Mouse (Mus musculus): Measurements from ENCODE around the gene Chrdl2.

The Chrdl2 gene

DNA sequence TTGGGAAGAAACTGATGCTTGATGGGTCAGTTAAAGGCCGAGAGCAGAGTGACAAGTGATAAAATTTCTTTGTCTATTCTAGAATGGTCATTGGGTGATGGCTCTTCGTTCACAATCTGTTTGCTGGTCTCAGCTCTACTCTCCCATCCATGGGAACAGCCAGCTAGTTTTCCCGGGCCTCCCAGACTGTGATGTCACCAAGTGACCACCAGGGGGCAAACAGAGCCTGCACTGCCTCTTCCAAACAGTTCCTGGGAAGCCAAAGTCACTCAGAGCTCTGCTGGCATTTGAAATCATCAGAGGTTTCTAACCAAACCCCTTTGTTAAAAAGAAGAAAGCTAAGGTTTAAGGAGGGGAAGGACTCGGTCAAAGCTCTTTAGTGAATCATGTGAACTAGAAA, 17.2 kb upstream of the Chrdl2 start:
- DNase-seq, result peak; percentile 93

DNA sequence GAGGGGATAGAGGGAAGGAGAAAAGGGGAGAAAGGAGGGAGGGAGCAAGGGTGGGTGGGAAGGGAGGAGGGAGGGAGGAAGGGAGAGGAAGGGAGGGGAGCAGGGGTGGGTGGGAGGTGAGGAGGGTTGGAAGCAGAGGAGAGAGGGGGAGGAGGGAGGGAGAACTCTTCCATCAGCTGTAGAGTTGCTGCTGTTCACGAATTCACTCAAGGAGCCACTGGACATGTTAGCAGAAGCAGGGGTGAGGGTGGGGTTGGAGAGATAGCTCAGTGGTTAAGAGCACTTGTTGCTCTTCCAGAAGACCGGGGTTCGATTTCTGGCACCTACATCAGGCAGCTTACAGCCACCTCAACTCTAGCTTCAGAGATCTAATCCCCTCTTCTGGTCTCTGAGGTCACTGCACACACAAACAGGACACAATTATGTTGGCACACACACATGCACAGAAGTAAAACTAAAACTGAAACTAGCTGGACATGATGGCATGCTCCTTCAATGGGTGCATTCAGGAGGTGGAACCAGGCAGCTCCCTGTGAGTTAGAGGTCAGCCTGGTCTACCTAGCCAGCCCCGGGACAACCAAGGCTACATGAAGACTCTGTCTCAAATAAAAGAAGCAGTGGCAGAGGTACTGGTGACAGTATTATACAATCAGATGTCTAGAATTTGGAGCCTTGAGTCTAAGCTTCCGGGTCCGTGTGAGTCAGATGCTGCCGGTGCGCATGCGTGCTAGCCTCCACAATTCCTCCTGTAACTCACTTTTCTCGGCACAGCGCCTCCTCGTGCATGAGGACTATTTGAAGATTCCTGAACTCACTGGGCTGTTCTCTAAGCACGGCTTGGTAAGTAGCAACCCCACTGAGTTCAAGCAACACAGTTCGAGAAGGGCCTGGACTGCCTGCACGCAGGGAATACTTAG, 15.9 kb upstream of the Chrdl2 start:
- peak; percentile 72 for DNase-seq

DNA sequence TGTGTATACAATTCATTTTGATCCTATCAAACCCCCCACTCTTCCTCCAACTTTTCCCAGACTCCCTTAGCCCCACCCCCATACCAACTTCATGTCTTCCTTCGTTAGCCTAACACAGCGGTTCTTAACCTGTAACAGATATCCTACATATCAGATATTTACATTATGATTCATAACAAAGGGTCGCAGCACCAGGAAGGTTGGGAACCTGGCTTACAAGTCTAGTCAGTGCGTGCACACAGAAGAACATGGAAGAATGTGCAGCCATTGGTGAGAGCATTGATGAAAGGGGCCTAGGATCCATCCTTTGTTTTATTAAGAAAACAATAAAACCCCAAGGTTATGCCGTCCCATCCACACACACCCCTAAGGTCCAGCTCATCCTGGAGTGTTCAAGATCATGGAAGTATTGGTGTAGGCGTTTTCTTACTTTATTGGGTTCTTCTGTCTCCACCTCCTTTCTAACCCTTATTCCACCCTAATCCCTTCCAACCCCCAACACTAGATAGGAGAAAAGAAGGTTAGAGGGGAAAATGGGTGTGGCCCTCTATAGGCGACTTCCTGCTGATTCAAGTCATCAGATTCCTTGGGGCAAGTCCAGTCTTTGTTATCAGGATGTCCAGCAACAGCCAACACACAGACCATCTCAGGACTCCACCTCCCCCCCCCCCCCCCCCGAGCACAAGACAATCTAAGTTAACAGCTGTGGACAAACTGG, 14.8 kb upstream of the Chrdl2 start:
- peak; percentile 69 for DNase-seq

DNA sequence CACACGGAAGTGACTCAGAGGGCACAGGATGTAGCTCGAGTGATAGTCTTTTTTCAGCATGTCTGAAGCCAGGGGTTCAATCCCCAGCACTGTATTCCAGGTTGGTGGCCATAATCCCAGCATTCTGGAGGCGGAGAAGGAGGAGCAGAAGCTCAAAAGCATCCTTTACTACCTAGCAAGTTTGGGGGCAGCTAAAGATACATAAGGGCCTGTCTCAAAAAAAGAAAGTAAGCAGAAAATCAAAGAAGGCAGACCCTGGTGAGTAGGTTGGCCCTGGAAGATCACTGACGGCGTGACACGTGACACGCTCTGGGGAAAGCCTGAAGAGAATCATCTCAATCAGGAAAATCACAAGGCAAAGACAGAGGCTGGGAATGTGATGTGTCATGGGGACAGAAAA, 12.8 kb upstream of the Chrdl2 start:
- peak; percentile 61 for DNase-seq

DNA sequence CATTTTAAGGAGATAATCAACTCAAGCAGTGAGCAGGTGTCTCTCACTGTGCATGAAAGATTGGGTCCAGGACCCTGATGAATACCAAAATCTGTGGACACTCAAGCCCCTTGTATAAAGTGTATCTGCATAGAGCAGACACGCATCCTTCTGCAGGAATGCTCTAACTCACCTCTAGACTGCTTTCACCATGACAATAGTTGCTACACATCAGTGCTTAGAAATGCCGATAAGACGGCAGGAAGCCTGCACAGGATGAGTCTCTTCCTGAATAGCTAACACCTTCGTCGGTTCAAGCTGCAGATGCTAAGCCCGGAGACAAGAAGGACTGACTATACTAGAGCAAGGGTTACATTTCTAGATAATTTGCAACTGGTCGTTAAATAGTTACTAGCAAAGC, 10.8 kb upstream of the Chrdl2 start:
- DNase-seq, result no peak

DNA sequence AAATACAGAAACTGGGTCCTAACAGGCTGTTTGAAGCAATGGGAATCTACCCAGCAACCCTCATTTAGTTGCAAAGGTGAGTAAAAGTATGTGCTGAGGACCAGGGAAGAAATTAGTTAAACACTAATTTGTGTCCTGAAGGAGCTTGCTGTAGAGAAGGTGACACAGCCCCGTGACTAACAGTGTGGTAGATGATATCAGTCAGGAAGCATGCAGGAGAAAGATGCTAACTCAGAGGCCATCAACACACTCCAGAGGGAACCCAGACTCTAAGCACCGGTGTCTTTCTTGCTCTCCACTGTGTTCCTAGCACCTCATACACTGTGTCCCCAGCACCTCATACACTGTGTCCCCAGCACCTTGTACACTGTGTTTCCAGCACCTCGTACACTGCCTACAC, 7.3 kb upstream of the Chrdl2 start:
- DNase-seq, result no peak

DNA sequence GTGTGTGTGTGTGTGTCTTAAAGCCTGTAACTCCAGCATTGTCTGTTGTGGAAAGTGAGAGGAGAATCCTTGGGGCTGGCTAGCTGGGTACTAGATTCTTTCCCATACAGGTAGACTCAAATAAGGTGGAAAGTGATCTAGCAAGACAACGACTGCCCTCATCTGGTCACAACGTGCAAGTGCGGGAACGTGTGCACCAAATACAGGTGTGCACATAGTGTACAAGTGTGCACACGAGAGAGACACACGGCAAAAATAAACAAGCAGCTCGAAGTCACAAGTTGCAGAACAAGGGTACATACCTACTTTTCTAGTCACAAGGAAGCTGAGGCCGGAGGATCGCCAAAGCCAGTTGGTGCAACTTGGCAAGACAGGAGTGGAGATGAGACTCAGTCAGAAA, 2.2 kb upstream of the Chrdl2 start:
- DNase-seq, result no peak

DNA sequence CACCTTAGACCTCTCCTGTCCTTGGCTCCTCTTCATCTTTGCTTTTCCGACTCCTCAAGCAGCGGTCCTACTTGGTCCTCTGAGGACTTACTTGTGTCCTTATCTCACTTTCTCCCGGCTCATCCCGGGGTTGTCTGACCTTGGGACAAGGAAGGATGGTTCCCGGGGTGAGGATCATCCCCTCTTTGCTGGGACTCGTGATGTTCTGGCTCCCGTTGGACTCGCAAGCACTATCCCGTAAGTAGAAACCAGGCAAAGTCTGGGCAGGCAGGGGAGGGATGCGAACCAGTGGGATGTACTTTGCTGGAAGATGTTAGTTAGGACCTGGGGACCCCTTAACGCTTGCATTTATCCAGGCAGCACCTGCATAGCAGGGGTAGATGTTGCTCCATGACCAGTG, 439 bp downstream of the Chrdl2 start:
- no peak for DNase-seq

DNA sequence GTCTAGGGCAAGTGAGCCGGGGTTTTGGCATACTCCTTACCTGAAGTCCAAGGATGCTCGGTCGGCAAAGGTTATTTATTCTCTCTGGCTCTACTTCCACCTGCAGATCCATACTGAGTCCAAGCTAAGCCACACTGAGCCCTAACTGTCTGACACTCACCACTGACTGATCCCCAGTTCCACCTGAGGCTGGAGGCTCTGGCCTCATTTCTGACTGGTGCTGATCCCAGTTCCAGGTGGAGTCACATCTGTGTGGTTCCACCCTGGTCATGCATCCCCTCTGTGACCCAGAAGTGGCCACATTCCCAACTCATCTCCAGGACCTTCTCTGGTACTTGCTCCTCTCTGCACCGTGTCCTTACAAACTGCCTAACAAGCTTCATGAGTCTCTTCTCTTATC, 2.8 kb downstream of the Chrdl2 start:
- DNase-seq, result no peak

DNA sequence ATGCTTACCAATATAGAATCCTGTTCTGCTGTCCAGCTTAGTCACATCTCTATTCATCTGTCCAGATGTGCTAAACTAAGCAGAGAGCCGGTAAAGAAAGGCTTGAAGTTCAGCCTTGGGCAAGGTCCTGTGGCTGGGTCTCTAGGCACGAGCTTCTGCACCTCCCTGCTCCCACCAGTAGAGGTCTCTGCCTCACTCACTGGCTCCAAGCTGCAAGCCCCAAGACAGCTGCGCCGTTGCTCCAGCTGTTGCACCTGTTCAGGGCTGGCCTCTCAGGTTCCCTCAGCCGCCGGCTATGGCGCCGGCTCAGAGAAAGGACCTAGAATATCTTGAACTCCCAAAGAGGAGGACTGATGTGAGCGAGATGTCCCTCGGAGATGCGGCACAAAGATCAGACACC, 3.7 kb downstream of the Chrdl2 start:
- peak; percentile 93 for DNase-seq

DNA sequence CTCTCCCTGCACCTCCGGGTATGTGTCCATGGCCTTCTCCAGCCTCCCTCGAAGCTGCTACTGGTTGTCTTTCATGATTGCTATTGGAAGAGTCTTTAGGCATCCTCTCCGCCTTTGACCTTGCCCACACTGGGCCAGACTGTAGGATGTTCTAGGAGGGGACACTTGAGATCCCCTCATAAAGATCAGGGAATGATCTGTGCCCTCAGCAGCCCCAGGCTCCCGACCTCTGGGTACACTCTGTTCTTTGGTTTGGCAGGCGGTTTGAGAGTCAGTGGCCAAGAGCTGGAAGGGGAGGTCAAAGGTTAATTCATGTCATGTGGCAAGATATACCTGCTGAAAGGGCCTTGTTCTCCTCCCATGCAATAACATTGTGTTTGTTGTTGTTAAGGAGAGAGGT, 4.7 kb downstream of the Chrdl2 start:
- DNase-seq, result peak; percentile 92

DNA sequence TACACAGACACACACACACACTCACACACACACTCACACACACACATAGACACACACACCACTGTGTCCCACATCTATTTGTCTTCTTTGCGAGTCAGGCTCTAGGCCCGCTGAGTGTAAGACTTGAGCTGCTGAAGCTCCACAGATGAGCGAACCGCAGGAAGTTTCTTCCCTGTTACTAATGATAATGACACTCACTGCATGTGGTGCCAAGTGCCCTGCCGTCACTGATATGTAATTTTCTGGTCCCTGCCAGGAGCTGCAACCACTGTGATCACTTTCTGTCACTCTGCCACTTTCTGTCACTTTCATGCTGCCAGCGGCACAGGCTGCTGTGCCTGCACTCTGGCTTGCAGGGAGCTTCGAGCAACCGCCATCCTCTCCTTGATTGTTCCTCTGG, 6.1 kb downstream of the Chrdl2 start:
- no peak for DNase-seq

DNA sequence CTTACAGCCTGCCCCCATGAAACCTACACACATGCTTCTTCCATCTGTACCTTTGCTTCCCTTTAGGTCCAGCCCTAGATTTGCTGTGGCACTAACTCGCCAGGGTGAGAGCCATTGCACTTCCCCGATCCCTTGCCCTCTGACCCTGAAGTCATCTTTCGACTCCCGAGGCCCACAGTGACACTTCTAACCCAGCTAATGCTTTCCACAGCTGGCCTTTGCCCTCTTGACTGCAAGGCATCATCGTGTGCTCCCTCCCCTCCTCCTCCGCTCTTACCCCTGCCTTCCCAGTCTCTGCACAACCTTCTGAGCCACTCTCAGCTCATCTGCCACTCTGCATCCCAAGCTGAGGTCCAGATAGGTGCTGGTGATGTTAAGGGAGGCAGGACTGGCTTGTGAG, 6.5 kb downstream of the Chrdl2 start:
- DNase-seq, result no peak

DNA sequence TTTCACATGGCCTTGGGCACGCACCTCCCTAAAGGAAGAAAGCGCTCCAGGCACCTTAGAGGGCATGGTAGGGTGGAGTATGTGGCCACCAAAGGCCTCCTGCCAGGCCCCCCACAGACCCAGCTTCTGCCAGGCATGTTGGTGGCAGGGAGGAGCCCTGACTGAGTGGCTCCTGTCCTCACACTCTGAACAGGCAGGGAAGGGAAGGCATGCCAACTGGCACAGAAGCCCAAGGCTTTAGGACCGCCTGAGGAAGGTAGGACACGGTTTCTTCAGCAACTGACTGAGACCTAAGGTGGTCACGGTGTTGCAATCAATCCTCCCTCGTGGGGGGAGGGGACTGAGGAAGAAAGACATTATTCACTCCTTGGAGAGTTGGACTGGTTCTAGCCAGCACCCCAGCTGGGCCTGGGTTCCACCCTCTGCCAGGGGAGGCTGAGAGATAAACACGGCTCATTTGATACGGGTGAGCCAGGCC, 8.2 kb downstream of the Chrdl2 start:
- DNase-seq, result peak; percentile 92

DNA sequence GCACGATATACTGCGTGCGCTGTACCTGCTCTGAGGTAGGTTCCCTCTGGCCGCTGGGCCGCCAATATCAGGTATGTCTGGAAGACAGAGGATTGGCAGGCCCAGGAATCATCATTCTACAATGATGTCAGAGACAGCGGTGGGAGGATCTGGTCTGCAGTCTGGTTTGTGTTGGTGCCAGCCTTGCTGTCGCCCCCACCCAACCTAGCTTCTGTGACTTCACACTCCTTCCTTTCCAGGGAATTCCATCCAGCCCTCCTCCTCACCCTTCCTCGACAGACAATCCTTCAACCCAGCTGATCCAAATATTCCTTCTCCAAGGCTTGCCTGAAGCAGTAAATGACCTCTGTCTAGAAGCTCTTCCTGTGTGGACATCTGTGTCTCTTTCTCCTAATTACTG, 11.1 kb downstream of the Chrdl2 start:
- no peak for DNase-seq

DNA sequence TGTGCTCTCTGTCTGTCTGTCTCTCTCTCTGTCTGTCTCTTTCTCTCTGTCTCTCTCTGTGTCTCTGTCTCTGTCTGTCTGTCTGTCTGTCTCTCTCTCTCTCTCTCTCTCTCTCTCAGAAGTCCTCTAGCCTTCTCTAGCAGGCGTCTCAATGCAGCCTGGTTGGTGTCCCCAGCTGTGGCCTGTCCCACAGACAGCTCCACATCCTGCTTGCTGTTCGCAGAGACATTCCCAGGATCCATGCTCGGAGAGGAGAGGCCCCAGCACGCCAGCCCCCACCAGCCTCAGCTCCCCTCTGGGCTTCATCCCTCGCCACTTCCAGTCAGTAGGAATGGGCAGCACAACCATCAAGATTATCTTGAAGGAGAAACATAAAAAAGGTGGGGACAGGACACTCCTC, 21.4 kb downstream of the Chrdl2 start:
- DNase-seq, result no peak

DNA sequence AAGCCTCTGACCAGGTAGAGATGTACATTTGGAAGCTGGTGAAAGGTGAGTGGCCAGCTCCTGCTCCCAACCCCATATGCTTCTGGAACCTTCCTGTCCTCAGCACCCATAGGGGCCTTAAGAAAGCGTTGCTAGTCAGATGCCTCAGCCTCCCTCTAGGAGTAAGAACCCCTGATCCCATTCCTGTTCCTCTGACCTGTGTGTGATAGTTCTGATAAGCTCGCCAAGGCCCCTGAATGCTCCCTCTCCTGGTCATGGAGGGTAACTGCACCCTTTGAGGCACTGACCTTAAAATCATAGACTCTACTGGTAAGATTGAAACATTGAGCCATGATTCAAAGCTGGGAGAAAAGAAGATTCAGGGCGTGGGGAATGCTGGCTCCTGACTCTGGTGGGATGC, 23.3 kb downstream of the Chrdl2 start:
- DNase-seq, result no peak

DNA sequence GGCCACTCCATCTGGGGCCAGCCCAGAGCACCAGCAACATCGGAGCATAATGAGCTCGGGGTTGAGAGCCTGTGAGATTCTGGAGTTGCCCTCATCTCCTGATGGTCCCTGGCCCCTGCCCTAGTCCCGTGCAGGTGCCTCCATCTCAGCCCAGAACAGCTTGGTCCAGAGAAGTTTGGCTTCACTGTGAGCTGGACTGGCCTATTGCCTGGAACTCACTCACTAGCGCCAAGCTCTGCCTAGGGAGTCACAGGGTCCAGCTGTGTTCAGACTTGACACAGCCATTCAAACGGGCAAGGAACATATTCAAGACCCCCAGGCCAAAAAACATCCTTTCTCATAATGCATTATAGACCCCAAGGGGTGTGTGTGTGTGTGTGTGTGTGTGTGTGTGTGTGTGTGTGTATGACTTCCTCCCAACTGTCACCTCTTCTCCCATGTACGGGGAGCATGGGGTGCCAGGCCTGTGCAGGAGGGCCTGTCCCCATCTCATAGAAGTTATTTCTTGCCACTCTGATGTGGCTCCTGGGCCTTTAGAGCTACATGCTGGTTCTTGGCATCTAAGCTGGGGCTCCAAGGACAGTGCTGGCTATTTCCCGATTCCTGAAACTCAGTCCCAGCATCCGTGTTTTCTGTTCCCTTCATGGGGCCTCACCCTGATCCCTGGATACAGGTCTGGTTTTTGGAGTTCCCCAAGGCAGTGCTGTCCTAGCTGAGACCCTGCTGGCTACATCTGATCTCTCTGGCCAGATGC, 25.2 kb downstream of the Chrdl2 start:
- no peak for DNase-seq

DNA sequence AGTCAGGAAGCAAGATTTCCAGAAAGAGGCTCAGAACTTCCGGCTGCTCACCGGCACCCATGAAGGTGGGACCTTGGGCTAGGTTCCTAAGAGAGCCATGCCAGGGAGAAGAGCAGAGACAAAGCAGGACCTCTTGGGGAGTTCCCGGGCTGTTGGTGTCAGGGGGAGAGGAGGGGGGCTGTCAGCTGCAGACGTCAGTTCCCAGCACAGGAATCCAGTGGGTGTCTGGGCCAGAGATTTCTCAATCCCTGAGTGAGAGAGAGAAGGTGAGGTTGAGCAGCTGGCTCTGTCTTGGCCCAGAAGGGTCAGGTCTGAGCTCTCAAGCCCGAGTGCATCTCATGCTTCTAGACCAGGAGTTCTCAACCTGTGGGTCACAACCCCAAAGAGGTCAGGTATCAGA, 27.7 kb downstream of the Chrdl2 start:
- DNase-seq, result no peak

DNA sequence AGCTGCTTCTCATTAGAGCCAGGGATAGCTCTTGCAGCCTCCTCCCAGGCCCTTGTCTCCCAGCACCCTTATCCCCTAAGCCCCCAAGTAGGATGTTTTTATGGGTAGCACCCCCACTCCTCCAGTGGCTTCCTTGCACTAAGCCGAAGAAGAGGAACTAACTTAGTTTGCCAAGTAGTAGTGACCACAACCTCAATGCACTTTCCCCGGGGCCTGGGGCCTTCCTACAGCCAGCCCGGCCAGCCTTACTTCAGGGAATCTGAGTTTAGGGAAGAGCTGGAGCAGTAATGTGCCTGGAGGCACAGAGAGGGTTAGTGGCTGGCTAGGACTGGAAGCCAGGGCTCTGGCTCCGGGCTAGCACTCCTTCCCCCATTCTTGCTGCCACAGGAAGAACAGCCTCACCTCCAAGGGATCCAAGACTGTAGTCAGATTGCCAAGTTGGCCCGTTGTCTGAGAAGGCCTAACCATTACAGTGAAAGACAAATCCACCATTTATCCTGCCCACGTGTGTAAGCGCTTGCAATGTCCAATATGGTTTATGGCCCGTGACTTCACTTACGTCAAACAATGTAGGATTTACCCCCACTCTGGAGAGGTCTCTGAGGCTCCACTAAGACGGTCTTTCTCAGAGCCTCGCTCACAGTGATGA, 29.0 kb downstream of the Chrdl2 start:
- DNase-seq, result no peak

DNA sequence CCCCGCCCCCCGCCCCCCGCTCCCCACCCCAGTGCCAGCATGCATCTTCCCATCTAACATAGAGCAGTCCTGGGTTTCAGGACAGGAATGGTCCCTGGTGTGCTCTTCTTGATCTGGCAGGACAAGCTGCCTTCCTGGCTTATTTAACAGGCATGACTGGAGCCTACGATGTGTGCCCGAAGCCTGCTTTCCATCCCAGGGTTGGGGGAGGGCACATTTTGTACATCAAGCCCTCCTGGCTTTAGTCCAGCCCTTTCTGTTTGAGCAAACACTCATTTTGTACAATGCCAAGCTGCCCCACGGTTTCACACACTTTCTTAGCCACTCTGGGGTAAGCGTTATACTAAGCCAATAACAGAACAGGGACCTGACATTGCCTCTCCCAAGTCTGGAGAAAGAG, 30.1 kb downstream of the Chrdl2 start:
- DNase-seq, result no peak

DNA sequence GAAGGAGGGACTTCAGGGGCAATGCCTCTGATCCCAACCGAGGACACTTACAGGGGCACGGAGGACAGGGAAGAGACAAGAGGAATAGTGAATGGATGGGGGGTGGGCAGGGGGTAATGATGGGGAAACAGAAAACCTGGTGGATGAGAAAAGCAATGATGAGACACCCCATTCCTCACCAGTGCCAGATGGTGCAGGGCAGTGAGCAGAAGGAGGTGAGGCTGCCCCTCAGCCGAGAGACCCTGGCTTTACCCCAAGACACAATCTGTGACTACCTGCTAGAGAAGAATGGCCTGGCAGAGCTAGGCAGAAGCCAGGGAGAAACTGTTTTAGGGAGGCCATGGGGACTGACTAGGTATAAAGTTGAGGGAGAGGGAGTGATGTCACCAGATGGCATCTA, 30.5 kb downstream of the Chrdl2 start:
- no peak for DNase-seq

DNA sequence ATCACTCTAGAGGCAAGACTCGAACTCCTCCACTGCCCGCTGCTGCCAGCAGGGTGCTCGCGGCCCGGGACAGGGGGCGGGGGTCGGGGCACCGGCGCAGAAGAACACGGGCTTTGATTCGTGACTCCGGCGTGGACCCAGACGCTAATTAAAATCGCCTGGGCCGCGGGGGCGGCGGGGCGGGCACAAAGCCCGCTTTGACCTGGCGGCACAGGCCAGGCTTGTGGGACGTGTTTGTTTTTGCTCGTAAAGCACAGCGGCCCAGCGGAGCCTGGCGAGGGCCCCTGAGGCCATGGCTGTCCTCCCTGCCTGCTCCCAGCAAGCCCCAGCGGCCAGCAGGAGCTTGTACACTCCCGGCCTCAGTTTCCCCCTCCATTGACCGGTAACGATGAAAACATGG, 36.1 kb downstream of the Chrdl2 start:
- peak; percentile 82 for DNase-seq
